Mouse (Mus musculus): Measurements from ENCODE around the gene Stambpl1.

- TF ChIP-seq EP300 (IDR thresholded peaks at IDR 0.05) (no peak), CTCF (IDR thresholded peaks at IDR 0.05) (no peak)
These were observed 12.9 kb upstream of the Stambpl1 start for GRCm38 (mm10) chr19:34179136-34179535.

All from lung, postnatal 0 days (tissue).